Mouse (Mus musculus): ENCODE results near the gene Pola1.

DNA sequence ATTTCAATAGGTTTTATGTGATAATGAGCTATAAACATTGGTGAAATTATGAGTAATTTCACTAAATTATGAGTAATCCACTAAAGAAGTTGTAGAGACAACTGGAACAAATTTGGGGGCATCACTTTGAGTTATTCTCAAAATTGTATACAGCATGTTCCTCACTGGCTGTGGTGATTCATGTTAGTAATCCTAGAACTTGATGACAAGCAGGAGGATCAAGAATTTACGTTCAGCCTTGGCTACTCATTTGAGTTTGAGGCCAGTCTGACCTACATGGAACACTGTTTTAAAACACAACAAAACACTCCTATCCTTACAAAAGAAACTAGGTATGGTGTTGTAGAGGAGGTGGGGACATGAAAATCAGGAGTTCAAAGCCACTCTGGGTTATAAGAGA lies 310.6 kb downstream of the Pola1 start:
- no peak for TF ChIP-seq POLR2A (IDR thresholded peaks at IDR 0.05; ENCODE audit: extremely low read depth, insufficient read depth, low read length)
- TF ChIP-seq CTCF (IDR thresholded peaks at IDR 0.05; ENCODE audit: extremely low read depth, insufficient read depth, low read length), result no peak
